ENCODE assay signal across 16 mouse cellular contexts in the genomic region with DNA sequence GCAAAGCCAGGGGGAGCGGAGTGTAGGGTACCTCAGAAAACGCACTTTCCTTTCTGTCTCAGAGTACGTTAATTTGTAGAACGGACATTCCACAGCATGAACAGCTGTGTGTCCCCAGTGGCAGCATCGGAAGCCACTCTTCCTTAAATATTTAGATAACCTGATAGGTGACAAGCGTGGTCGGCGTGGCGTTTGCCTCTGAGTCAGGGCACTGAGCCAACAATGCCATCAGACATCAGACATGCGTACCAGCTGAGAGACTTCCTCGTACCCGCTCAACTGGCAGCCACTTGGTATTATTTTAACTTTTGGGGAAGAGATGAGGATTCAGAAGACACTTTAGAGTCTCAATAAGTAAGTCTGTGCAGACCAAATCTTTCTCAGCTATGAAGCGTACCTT.
DNase-seq lines count a peak whose midpoint lies in the region; ATAC-seq and TF ChIP-seq lines count a peak whose summit lies in the region.
"Had no signal": no experiment of that assay in that cellular context is flagged by ENCODE, and none has a peak within 500 bp of the region (broad histone marks: within the 10 kb centered on the region; RNA-seq: fewer than 3 reads in every experiment).

No protein-coding gene starts in this region.

- no peak overlapping the region for H3K4me3 ChIP-seq in heart, embryonic 12.5 days
- no peak overlapping the region for H3K4me3 ChIP-seq in kidney, embryonic 16.5 days (ENCODE audit: low read length)
- no peak overlapping the region for H3K4me3 ChIP-seq in lung, embryonic 14.5 days (ENCODE audit: low read depth, low read length)
- H3K4me3 ChIP-seq: erythroblast, embryonic 14.5 days had no signal

- intact Hi-C loops in heart, postnatal 36 days (cut with DNase I), result no loop called here

- H3K9me3 ChIP-seq in heart, embryonic 12.5 days (replicated peaks), result no peaks in the 10 kb centered on the region
- H3K9me3 ChIP-seq in kidney, embryonic 16.5 days (ENCODE audit: low read length), result no peaks in the 10 kb centered on the region
- no peaks in the 10 kb centered on the region for H3K9me3 ChIP-seq in lung, embryonic 14.5 days (ENCODE audit: low read depth, low read length)

- no peak for DNase-seq in heart, postnatal 36 days
- DNase-seq in kidney, adult 18-20 months, result no peak
- DNase-seq in lung, embryonic 14.5 days, result peak; percentile 42
- DNase-seq in lung, postnatal 25 days (ENCODE audit: low spot score), result no peak
- peak; percentile 14 to 26 for DNase-seq in lung, postnatal 4 days
- DNase-seq in c-Kit-positive CD71-positive TER-119-positive erythroid progenitor cells, embryonic 14.5 days (ENCODE audit: low spot score), result no peak
- DNase-seq: adrenal gland, adult 2 months; cerebellum, adult 8-10 months; heart, postnatal 10 days; left cerebral cortex, postnatal 4 days; thymus, postnatal 4 days had no signal

- H3K36me3 ChIP-seq in heart, embryonic 12.5 days, result no peaks in the 10 kb centered on the region
- H3K36me3 ChIP-seq in kidney, embryonic 16.5 days (ENCODE audit: insufficient read depth, low read length), result no peaks in the 10 kb centered on the region
- no peaks in the 10 kb centered on the region for H3K36me3 ChIP-seq in lung, embryonic 14.5 days (ENCODE audit: insufficient read depth)
- H3K36me3 ChIP-seq: G1E had no signal

- TF ChIP-seq CTCF in lung, embryonic 14.5 days (IDR thresholded peaks at IDR 0.05; ENCODE audit: low read depth), result no peak

- H3K27ac ChIP-seq in heart, embryonic 12.5 days (ENCODE audit: poor library complexity, severe bottlenecking), result no peak overlapping the region
- no peak overlapping the region for H3K27ac ChIP-seq in kidney, embryonic 16.5 days (ENCODE audit: low read length)
- no peak overlapping the region for H3K27ac ChIP-seq in lung, embryonic 14.5 days (ENCODE audit: low read depth)

- H3K27me3 ChIP-seq in heart, embryonic 12.5 days (replicated peaks), result no peaks in the 10 kb centered on the region
- peaks cover 8% of the 10 kb centered on the region; the same call in 1 of the 2 replicates for H3K27me3 ChIP-seq in kidney, embryonic 16.5 days (ENCODE audit: insufficient read depth, low read length)
- H3K27me3 ChIP-seq in lung, embryonic 14.5 days (ENCODE audit: insufficient read depth, low read length), result no peaks in the 10 kb centered on the region; the same call in 1 of the 2 replicates

- 47% methylated on average over 13 of the region's 13 CpGs for WGBS in heart, embryonic 12.5 days
- 32% methylated on average over 13 of the region's 13 CpGs for WGBS in kidney, embryonic 16.5 days
- WGBS in lung, embryonic 14.5 days, result 20% methylated on average over 13 of the region's 13 CpGs

- ATAC-seq in heart, embryonic 12.5 days (ENCODE audit: insufficient number of reproducible peaks, low FRiP score), result no peak
- no peak for ATAC-seq in kidney, embryonic 16.5 days (ENCODE audit: low FRiP score, low TSS enrichment)
- no peak for ATAC-seq in lung, embryonic 14.5 days (ENCODE audit: insufficient read depth)
- ATAC-seq: forebrain, embryonic 16.5 days had no signal

- H3K4me1 ChIP-seq in heart, embryonic 12.5 days (replicated peaks), result peaks cover 28% of the 10 kb centered on the region
- peaks cover 3% of the 10 kb centered on the region; the same call in 1 of the 2 replicates for H3K4me1 ChIP-seq in kidney, embryonic 16.5 days (ENCODE audit: insufficient read depth, low read length)
- H3K4me1 ChIP-seq in lung, embryonic 14.5 days (ENCODE audit: insufficient read depth), result no peaks in the 10 kb centered on the region

- H3K9ac ChIP-seq in heart, embryonic 12.5 days, result no peak overlapping the region
- H3K9ac ChIP-seq in kidney, embryonic 16.5 days (replicated peaks; ENCODE audit: low read length), result no peak overlapping the region
- H3K9ac ChIP-seq in lung, embryonic 14.5 days, result no peak overlapping the region

- H3K4me2 ChIP-seq in heart, embryonic 12.5 days, result peak overlapping the region; percentile 22
- H3K4me2 ChIP-seq in kidney, embryonic 16.5 days (replicated peaks; ENCODE audit: low read depth, low read length), result 0 out of 2 replicates have a peak overlapping the region, but pooled peaks have one; percentile 7
- peak overlapping the region; percentile 23; the same call in 1 of the 2 replicates for H3K4me2 ChIP-seq in lung, embryonic 14.5 days

Comparison
In these comparisons a context has a peak if more than half of its experiments do, and no peak if none do; other contexts are left out.
1. DNase-seq: peak in lung, embryonic 14.5 days (single experiment) and lung, postnatal 4 days (2 of 2); none in heart, postnatal 36 days (0 of 2), kidney, adult 18-20 months (single experiment), lung, postnatal 25 days (single experiment) and c-Kit-positive CD71-positive TER-119-positive erythroid progenitor cells, embryonic 14.5 days (single experiment).
2. Peak in every context shown above with its lines, with median percentiles within 50 percentile points of each other: H3K4me2 ChIP-seq.